Mouse (Mus musculus): ENCODE results near the gene Dctn2. TPM values are rescaled to one million over a fixed set of nuclear protein-coding genes. Genes with fewer than 3 reads are reported as not detected.

Gene Dctn2
- polyA plus RNA-seq, 1 experiment from 2014 or later, result 206 TPM

DNA sequence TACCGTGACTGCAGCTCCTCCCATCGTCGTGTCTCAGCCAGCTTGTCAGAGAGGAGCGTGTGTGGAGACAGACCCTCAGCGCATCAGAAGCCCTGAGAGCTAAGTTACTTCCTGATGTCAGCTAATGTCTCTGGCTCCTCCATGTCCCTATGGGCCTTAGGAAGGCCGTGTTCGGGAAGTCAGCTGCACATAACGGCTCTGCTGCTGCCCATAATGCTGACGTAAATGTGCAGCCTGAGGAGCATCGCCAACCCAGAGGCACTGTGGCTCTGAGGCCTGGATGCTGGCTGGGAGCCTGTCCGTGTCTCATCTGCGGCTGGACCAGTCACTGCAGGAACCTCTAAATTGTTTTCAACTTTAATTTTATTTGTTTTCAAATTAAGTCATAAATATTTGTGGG, 2.9 kb downstream of the Dctn2 start:
- Histone ChIP-seq H3K27me3 (ENCODE audit: control insufficient read depth, insufficient read depth, low read length) (peaks cover 4% of the 10 kb centered on the region; the same call in 1 of the 2 replicates), H3K4me1 (ENCODE audit: control insufficient read depth, insufficient read depth, low read length) (peaks cover 7% of the 10 kb centered on the region), H3K27ac (ENCODE audit: low read depth, low read length) (no peak overlapping the region), H3K4me3 (ENCODE audit: low read depth, low read length) (no peak overlapping the region), H3K36me3 (ENCODE audit: control insufficient read depth, insufficient read depth, low read length) (peaks cover 3% of the 10 kb centered on the region; the same call in 1 of the 2 replicates), H3K9me3 (ENCODE audit: control insufficient read depth, low read length) (no peaks in the 10 kb centered on the region), H3K4me2 (no peak overlapping the region), H3K9ac (ENCODE audit: low read length) (no peak overlapping the region)
- no peak for DNase-seq (ENCODE audit: low spot score, missing footprints)
- ATAC-seq (ENCODE audit: low FRiP score), result no peak
- 86% methylated on average over 12 of the region's 12 CpGs for WGBS

DNA sequence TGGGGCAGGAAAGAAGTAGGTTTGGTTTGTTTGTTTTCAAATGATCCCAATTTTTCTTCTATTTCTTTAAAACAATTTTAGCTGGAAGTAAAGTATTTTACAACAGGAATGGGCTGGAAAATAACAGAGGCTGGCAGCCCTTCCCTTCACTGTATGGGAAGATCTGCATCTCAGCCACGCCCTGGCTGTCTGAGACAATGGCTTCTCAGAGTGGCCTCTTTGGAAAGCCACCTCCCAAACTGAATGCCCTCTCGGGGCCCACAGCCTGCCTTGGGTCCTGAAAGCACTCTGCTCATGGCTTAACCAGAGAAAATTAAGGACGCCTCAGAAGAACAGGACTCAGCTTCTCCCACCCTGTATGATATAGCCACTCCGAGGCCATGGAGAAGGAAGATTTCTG, 3.7 kb downstream of the Dctn2 start:
- 70% methylated on average over 4 of the region's 4 CpGs for WGBS

DNA sequence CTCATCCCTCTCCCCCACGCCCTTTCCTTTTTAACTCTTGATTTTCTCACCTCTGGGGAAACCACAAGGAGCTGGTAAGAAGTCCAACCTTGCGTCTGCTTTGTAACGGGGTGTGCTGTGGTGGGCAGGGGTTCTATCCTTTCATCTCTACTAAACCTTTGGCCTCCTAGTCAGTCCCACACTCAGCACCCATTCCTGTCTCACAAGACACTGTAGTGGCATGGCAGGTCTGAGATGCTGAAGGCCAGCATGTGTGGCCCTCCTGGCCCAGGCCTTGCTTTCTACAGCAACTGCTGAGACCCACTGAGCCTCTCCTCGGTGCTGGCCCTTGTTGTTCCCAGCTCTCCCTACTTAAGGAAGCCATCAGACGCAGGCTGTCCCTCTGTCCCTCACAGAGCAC, 6.2 kb downstream of the Dctn2 start:
- DNase-seq (ENCODE audit: low spot score, missing footprints), result no peak
- peaks cover 9% of the 10 kb centered on the region; the same call in 1 of the 2 replicates for H3K36me3 ChIP-seq (ENCODE audit: control insufficient read depth, insufficient read depth, low read length)
- no peak overlapping the region for H3K9ac ChIP-seq (ENCODE audit: low read length)
- H3K27ac ChIP-seq (ENCODE audit: low read depth, low read length), result no peak overlapping the region
- H3K9me3 ChIP-seq (ENCODE audit: control insufficient read depth, low read length), result no peaks in the 10 kb centered on the region
- no peaks in the 10 kb centered on the region for H3K27me3 ChIP-seq (ENCODE audit: control insufficient read depth, insufficient read depth, low read length)
- no peak overlapping the region for H3K4me3 ChIP-seq (ENCODE audit: low read depth, low read length)
- no peak overlapping the region for H3K4me2 ChIP-seq
- peaks cover under 1% of the 10 kb centered on the region for H3K4me1 ChIP-seq (ENCODE audit: control insufficient read depth, insufficient read depth, low read length)
- no peak for ATAC-seq (ENCODE audit: low FRiP score)
- WGBS, result 90% methylated on average over 5 of the region's 5 CpGs

More for the DNA sequence above, 3.7 kb downstream of the Dctn2 start:
- Histone ChIP-seq H3K4me1 (ENCODE audit: control insufficient read depth, insufficient read depth, low read length) (peaks cover 7% of the 10 kb centered on the region), H3K9me3 (ENCODE audit: control insufficient read depth, low read length) (no peaks in the 10 kb centered on the region), H3K9ac (ENCODE audit: low read length) (no peak overlapping the region), H3K27ac (ENCODE audit: low read depth, low read length) (no peak overlapping the region), H3K4me2 (no peak overlapping the region), H3K36me3 (ENCODE audit: control insufficient read depth, insufficient read depth, low read length) (peaks cover 3% of the 10 kb centered on the region; the same call in 1 of the 2 replicates), H3K27me3 (ENCODE audit: control insufficient read depth, insufficient read depth, low read length) (no peaks in the 10 kb centered on the region), H3K4me3 (ENCODE audit: low read depth, low read length) (no peak overlapping the region)
- DNase-seq (ENCODE audit: low spot score, missing footprints) (no peak), ATAC-seq (ENCODE audit: low FRiP score) (no peak)

DNA sequence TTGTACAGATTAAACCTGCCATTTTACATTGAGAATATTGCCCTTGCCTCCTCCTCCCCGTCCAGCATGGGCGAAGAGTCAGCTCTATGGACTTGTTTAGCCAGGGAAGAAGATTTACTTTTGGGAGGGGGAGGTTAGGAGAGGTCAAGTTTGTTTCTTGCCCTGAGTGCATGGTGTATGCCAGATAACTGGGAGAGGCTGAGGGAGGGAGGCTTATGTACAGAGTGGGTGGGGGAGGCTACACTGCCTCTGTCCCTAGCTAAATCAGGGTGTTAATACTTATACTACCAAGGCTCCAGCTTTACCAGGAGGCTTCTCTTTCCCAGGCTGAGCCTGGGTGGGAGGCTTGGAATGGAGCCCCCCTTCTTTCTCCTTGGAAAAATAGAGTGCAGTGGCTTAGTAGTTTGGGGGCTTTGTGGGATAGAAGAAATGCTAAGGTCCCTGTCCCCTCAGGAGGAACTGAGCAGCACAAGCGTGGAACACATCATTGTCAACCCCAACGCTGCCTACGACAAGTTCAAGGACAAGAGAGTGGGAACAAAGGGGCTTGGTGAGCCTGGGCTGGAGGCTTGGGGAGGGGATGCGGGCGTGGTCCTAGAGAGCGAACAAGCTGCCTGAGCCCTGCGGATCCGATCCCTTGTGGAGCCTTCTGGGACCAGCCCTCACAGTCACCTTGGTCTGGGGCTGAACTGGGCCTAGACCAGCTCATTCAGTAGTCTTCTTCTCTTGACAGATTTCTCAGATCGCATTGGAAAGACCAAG, 8.3 kb downstream of the Dctn2 start:
- 89% methylated on average over 11 of the region's 11 CpGs for WGBS
- ATAC-seq (ENCODE audit: low FRiP score) (no peak; the same call in 1 of the 2 replicates), DNase-seq (ENCODE audit: low spot score, missing footprints) (no peak)
- no peaks in the 10 kb centered on the region for H3K9me3 ChIP-seq (ENCODE audit: control insufficient read depth, low read length)
- H3K9ac ChIP-seq (ENCODE audit: low read length), result no peak overlapping the region
- H3K4me2 ChIP-seq, result no peak overlapping the region
- no peak overlapping the region for H3K4me3 ChIP-seq (ENCODE audit: low read depth, low read length)
- peaks cover 14% of the 10 kb centered on the region for H3K36me3 ChIP-seq (ENCODE audit: control insufficient read depth, insufficient read depth, low read length)
- no peaks in the 10 kb centered on the region for H3K27me3 ChIP-seq (ENCODE audit: control insufficient read depth, insufficient read depth, low read length)
- no peaks in the 10 kb centered on the region; the same call in 1 of the 2 replicates for H3K4me1 ChIP-seq (ENCODE audit: control insufficient read depth, insufficient read depth, low read length)
- H3K27ac ChIP-seq (ENCODE audit: low read depth, low read length), result no peak overlapping the region

DNA sequence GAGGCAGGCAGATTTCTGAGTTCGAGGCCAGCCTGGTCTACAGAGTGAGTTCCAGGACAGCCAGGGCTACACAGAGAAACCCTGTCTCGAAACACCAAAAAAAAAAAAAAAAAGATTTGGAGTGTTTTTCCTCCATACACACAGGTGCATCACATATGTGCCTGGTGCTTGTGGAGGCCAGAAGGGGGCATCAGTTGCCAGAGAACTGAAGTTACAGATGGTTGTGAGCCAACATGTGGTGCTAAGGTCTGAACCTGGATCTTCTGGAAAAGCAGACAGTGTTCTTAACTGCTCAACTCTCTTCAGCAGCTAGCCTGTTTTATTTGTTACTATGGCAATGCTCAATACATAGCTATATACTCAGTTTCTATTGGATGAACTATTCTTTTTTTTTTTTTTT, 13.6 kb downstream of the Dctn2 start:
- H3K4me2 ChIP-seq, result no peak overlapping the region
- no peak overlapping the region for H3K4me3 ChIP-seq (ENCODE audit: low read depth, low read length)
- H3K36me3 ChIP-seq (ENCODE audit: control insufficient read depth, insufficient read depth, low read length), result peaks cover 43% of the 10 kb centered on the region
- ATAC-seq (ENCODE audit: low FRiP score) (no peak), DNase-seq (ENCODE audit: low spot score, missing footprints) (no peak)
- H3K27ac ChIP-seq (ENCODE audit: low read depth, low read length), result no peak overlapping the region
- WGBS, result 85% methylated on average over 2 of the region's 2 CpGs
- H3K27me3 ChIP-seq (ENCODE audit: control insufficient read depth, insufficient read depth, low read length), result no peaks in the 10 kb centered on the region
- no peak overlapping the region for H3K9ac ChIP-seq (ENCODE audit: low read length)
- H3K9me3 ChIP-seq (ENCODE audit: control insufficient read depth, low read length), result no peaks in the 10 kb centered on the region
- H3K4me1 ChIP-seq (ENCODE audit: control insufficient read depth, insufficient read depth, low read length), result no peaks in the 10 kb centered on the region

DNA sequence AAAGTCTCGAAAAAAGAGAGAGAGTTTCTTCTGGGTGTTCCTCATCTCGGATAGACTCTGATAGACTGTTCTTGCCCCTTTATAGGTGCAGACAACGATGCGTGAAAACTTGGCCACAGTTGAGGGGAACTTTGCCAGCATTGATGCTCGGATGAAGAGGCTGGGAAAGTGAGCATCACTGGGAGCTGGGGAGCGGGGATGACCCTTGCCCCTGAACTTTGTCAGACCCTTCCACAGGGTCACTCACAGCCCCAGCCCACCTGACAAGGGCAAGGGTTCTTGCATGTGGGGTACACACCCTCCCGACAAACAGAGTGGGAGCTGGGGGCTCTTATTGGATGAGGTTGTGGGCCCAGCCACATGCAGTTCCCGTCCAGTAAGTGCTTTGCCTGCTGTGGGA, 15.1 kb downstream of the Dctn2 start:
- Histone ChIP-seq H3K4me3 (ENCODE audit: low read depth, low read length) (no peak overlapping the region), H3K9me3 (ENCODE audit: control insufficient read depth, low read length) (no peaks in the 10 kb centered on the region), H3K27ac (ENCODE audit: low read depth, low read length) (no peak overlapping the region), H3K27me3 (ENCODE audit: control insufficient read depth, insufficient read depth, low read length) (no peaks in the 10 kb centered on the region), H3K9ac (ENCODE audit: low read length) (no peak overlapping the region), H3K36me3 (ENCODE audit: control insufficient read depth, insufficient read depth, low read length) (peaks cover 40% of the 10 kb centered on the region), H3K4me1 (ENCODE audit: control insufficient read depth, insufficient read depth, low read length) (peaks cover 9% of the 10 kb centered on the region), H3K4me2 (no peak overlapping the region)
- ATAC-seq (ENCODE audit: low FRiP score) (no peak), DNase-seq (ENCODE audit: low spot score, missing footprints) (no peak)
- 91% methylated on average over 8 of the region's 8 CpGs for WGBS

DNA sequence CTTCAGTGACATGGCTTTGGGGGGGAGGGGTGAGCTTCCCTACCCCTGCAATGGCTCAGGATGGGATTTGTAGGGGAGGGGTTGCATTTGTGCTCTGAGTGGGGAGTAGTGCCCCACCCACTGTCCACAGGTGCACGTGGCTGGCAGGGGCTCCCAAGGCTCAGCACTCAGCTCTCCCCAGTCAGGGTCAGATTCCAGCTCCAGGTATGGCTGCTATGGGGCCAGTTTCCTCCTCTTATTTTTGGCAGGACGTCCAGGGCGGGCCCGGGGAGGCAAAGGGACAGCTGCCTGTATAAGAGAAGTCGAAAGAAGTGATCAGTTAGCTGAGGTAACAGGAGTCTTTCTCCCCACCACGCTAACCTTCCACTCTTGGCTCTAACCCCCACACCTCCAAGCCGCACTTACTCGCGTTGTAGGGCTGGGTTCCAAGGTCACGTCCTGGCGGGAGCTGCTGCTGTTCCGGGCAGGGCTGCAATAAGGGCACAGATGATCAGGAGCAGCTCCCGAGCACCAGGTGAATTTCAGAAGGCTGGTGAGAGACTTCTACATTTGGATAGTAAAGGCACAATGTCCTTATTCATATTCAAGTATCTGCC, 16.6 kb downstream of the Dctn2 start:
- ATAC-seq (ENCODE audit: low FRiP score), result no peak
- no peak overlapping the region for H3K27ac ChIP-seq (ENCODE audit: low read depth, low read length)
- 89% methylated on average over 13 of the region's 13 CpGs for WGBS
- no peaks in the 10 kb centered on the region for H3K27me3 ChIP-seq (ENCODE audit: control insufficient read depth, insufficient read depth, low read length)
- no peak overlapping the region for H3K4me3 ChIP-seq (ENCODE audit: low read depth, low read length)
- H3K4me2 ChIP-seq, result no peak overlapping the region
- DNase-seq (ENCODE audit: low spot score, missing footprints), result no peak
- peaks cover 23% of the 10 kb centered on the region for H3K4me1 ChIP-seq (ENCODE audit: control insufficient read depth, insufficient read depth, low read length)
- no peaks in the 10 kb centered on the region for H3K9me3 ChIP-seq (ENCODE audit: control insufficient read depth, low read length)
- H3K9ac ChIP-seq (ENCODE audit: low read length), result no peak overlapping the region
- H3K36me3 ChIP-seq (ENCODE audit: control insufficient read depth, insufficient read depth, low read length), result peaks cover 40% of the 10 kb centered on the region

DNA sequence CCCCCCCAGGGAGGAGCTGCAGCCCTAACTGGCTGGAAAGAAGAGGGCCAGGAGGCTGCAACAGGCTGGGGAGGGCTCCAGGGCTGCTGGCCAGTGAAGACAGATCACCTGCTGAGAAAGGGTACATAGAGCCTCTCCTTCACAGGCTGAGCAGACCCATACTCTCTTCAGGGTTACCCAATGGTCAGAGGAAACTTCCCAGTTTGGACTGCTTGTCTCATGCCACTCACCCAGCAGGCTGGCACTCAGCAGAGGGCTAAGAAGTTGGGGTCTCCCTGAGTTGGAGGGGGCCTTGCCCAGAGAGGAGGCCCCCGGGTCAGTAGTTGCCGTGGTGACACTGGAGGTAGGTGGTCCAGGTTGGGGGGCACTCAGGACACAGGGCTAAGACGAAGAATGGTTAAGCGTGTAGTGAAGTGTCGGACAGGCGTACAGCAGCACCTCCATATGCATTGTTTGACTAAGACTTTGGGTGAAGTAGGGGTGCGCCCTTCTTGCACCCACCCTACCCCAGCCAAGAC, 18.0 kb downstream of the Dctn2 start:
- no peak overlapping the region for H3K4me2 ChIP-seq
- no peak overlapping the region for H3K4me3 ChIP-seq (ENCODE audit: low read depth, low read length)
- H3K9me3 ChIP-seq (ENCODE audit: control insufficient read depth, low read length), result no peaks in the 10 kb centered on the region
- peaks cover 25% of the 10 kb centered on the region for H3K4me1 ChIP-seq (ENCODE audit: control insufficient read depth, insufficient read depth, low read length)
- no peak overlapping the region for H3K9ac ChIP-seq (ENCODE audit: low read length)
- H3K36me3 ChIP-seq (ENCODE audit: control insufficient read depth, insufficient read depth, low read length), result peaks cover 32% of the 10 kb centered on the region
- ATAC-seq (ENCODE audit: low FRiP score) (no peak), DNase-seq (ENCODE audit: low spot score, missing footprints) (no peak)
- H3K27ac ChIP-seq (ENCODE audit: low read depth, low read length), result no peak overlapping the region
- no peaks in the 10 kb centered on the region for H3K27me3 ChIP-seq (ENCODE audit: control insufficient read depth, insufficient read depth, low read length)
- 94% methylated on average over 7 of the region's 7 CpGs for whole genome bisulfite sequencing

Data from midbrain, embryonic 11.5 days (tissue).